Mouse (Mus musculus): Measurements from ENCODE around the gene Wbp1l.

GRCm38 (mm10) chr19:46564043-46564462 lies 34.8 kb upstream of the Wbp1l start:
- TF ChIP-seq GATA1 (IDR thresholded peaks at IDR 0.05; ENCODE audit: borderline replicate concordance, low read length) (no peak), CTCF (IDR thresholded peaks at IDR 0.05; ENCODE audit: low read depth, low read length) (no peak), POLR2AphosphoS5 (IDR thresholded peaks at IDR 0.05; ENCODE audit: insufficient replicate concordance, low read depth, low read length) (no peak)

All from G1E (cell line).